Mouse (Mus musculus): ENCODE data around the gene Eif4ebp2.
"Not testable (repeated sequence)": the region's sequence is repeated elsewhere in the genome, so short reads cannot be mapped to it uniquely, and the experiment has no call there.

Eif4ebp2 gene

DNA sequence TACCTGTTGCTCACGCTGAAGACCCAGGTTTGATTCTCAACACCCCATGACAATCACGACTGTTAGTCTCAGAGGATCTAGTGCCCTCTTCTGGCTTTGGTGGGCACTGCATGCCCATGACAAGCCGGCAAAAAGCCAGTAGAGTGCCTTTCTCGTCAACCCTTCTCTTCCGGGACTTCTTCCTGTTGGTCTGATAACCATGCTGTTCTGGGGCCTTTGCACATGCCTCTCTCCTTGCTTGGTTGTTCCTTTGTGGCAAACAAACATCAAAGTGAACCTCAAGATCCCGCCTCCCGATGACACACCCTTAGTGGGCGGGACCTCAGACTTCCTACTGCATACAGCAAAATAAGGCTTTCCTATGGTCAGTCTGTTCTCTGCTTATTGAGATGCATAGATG lies 13.8 kb upstream of the Eif4ebp2 start:
- no peak for DNase-seq (ENCODE audit: low read depth, low spot score)

DNA sequence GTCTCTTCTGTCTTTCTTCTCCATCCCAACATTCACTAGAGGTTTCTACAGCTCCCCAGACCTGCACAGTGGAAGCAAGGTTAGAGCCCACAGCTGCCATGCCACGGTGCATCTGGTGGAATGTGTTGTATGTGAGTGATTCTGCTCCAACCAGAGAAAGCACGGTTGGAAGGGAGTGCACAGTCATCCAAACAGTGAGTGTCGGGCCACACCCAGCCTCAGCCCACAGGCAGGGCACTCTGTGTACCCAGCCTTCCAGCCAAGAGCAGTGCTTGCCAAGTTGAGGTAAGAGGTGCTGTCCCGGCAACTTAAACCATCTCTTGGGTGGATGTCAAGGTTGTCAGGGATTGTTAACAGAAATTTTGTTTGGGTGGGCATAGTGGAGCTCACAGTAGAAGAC lies 12.5 kb upstream of the Eif4ebp2 start:
- no peak for DNase-seq (ENCODE audit: low read depth, low spot score)

DNA sequence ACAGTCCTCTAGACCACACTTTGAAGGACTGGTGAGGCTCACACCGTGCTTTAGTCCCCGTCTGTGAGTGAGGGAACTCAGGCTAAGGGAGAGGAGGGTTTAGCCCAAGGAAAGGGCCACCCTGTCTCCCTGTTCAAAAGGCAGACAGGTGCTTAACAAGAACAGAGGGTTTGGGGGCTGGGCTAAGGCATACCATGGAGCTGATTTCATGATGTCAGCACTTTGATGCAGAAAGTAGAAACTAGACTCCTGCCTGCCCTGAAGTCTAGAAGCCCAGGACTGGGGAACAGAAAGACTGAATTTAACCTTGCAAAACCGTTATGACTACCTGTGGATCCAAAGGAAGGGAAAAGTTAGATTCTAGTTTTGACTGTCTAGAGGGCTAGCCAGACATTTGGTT lies 4.7 kb upstream of the Eif4ebp2 start:
- no peak for DNase-seq (ENCODE audit: low read depth, low spot score)

DNA sequence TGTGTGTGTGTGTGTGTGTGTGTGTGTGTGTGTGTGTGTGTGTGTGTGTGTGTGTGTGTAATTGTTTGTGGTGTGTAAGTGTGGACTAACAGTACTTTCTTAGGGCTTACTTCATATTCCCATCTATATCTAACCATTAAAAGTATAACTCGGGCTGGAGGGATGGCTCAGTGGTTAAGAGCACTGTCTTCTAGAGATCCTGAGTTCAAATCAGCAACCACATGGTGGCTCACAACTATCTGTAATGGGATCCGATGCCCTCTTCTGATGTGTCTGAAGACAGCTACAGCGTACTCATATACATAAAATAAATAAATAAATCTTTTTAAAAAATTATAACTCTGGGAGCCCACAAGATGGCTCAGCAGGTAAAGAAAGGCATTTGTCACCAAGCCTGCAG lies 710 bp upstream of the Eif4ebp2 start:
- DNase-seq (ENCODE audit: low read depth, low spot score): not testable (repeated sequence)

DNA sequence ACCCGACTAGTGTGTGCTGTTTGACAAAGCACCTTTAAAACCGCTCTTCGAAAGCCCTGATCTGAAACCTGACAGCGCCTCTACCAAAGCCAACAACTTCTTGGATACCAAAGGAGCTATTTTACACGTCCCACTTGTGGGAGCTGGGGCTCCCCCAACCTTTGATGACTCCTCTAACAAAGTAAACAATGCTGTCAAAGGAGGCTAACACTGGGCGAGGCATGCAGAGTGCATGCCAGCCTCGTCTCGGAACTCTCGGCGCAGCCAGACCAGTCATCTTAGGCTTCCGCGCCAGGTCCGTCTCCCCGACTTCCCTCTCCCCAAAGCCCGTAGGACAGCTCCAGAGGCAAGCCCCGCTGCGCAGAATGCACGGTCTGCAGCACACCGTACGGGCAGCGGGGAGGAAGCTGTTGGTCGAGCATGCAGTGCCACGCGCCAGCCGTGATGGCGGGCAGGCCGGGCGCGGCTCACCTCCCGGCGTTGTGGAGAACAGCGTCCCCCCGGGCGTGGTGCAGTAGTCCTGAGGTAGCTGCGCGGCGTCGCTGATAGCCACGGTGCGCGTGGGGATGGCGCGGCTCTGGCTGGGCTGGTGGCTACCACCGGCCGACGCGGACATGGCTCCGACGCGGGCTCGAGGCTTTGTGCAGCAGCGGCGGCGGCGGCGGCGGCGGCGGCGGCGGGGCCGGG lies 387 bp downstream of the Eif4ebp2 start:
- no peak for DNase-seq (ENCODE audit: low read depth, low spot score)

DNA sequence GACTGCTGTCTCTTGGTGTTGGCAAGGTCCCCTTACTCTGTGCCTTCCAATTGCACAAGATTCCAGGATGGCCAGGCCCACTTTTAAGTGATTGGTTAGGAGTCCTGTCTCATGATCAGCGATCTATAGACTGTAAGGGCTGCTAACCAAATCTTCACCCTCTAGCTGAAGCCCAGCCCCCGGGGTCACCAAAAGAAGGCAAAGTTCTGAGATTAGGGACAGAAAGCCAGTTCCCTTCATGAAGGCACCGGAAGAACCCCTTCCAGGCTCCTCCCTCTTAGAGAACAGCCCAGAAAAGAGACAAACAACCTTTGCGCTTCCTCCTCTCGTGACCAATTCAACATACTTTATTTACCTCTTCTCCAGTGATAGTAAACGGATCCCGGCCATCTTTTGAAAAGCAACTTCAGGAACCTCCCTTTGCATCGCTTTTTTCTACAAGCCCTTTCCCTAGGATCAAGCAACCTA lies 964 bp downstream of the Eif4ebp2 start:
- no peak for DNase-seq (ENCODE audit: low read depth, low spot score)

DNA sequence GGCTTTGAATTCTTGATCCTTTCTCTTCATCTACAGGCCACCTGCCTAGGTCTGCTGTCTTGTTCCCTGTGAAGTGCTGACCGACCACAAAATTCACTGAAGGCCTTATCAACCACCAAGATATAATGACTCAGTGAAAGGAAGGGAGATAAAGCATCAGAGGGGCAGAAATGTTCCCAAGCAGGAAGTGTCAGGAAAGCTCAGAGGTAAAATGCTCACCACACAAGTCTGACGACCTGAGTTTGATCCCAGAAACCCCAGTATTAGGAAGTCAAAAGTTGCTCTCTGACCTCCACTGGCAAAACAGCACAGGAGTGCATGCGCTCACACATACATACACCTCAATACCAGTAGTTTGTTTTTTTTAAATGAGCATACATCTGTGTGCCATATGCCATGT lies 3.6 kb downstream of the Eif4ebp2 start:
- no peak for DNase-seq (ENCODE audit: low read depth, low spot score)

DNA sequence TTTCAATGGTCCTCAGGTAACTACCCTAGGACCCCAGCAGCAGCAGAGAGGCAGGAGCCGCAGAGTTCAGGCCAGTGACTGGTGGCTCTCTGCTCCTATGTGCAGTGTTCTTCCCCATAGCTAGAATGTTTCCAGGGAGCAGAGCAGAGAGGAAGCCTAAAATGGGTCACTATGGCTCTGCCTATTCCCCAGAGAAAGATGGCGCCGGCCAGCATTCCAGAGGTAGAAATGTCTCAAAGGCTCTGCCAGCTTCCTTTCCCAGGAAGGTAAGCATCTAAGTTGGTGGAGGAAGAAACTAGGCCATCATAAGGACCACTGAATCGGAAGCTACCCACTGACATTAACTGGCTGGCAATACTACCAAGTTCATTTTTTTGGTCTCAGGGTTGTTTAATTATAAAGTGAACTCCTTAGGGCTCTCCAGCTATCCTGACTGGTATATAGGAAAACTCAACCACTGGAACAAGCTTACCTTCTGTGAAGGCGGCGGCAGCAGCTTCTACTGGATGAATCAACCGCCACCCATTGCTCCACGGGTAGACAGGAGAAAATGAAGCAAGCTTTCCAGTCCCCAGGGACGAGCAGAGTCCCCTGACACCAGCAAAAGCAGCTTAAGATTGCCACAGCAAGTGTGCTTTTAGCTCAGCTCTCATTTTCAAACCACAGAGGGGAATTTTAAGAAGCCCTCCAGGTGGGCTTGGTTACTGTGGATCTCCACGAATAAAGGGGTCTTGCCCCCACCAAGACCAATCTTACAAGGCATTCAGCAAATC lies 4.7 kb downstream of the Eif4ebp2 start:
- no peak for DNase-seq (ENCODE audit: low read depth, low spot score)

DNA sequence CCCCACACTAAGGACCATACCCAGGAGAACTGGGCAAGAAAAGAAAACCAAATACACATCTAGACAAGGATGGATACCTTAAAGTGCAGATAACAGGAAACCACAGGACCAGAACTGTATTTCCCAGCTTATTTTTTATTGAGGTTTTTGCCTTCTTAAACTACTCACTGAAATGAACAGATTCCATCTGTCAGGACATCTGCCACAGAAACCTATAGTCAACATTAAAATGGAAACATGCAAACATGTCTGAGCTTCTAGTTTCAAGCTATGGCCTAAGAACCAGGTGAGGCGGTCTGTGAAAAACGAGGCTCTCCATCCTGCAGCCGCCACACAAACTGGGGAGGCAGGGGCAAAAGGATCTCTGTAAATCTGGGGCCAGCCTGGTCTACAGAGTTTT lies 7.4 kb downstream of the Eif4ebp2 start:
- no peak for DNase-seq (ENCODE audit: low read depth, low spot score)

DNA sequence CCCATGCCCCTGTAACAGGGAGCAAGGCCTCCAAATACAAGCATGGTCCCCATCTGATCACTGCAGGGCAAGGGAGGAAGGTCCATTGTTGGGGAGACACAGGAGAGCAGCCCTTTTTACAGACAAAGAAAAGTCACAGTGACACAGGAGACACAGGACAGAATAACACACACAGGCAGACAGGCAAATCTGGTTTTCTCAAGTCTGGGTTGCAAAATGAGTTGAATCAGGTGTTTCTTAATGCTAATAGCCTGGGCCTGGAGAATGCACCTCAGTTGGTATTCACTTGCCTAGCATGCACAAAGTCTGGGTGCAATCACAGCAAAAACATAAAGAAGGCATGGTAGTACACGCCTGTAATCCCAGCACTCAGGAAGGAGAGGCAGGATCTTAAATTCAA lies 8.6 kb downstream of the Eif4ebp2 start:
- no peak for DNase-seq (ENCODE audit: low read depth, low spot score)

DNA sequence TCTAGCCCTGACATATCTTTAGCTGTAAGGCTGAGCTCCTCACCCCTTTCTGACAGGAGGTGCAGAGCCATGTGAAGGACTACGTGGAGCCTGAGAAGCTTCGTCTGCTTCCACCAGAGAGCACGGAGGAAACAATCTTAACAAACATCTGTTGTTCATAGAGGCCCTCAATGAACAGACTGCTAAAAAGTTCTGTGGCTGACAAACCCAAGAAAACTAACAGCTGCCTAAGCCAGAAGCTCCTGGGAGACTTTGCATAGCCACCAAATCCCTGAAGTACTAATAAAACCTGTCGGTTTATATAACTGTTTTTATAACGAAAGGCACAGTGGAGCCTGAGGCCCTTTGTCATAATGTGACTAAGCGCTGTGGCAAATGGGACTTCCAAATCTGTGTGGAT lies 9.0 kb downstream of the Eif4ebp2 start:
- DNase-seq (ENCODE audit: low read depth, low spot score): no peak

DNA sequence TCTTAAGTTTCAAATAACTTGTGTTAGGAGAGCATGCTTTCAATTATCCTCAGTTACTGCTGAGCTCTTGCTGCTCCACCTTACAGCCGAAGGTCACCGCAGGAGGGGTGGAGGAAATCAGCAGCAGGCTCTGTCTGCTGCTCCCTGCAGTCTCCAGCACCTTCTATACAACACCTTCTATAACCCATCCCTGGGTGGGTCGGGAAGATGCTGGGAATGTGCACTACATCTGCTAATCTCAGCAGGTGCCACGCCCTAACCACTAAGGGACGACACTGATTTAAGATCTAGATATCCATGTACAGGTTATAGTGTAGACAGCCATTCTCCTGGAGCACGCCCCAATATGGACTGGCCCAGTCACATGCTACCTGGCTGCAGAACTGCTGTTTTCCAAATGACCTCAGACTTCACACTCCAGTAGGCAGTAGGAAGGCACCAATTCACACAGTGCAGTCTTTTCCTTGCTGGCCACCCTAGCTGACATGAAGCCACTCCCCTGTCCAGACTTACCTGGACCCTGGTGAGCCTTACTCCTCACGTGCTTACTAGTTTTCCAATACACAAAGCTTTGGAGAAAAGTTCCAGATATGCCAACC lies 12.2 kb downstream of the Eif4ebp2 start:
- no peak for DNase-seq (ENCODE audit: low read depth, low spot score)

DNA sequence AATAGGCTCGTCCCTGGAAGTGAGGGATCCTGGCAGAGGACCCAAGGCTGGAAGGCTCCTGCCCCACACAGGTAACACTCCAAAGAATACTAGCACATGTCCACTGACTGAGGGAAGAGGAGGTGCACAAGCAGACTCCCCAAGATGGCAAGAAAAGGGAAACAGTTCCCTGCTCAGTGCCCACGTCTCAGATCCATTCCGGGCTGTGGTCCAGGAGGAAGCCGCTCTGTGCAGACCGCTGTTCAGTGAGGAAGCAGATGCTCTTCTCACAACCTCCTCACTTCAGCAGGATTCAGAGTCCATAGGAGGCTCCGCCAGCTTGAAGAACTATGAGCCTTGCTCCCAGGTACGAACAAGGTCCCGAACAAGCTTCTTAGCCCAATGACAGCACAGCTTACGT lies 21.1 kb downstream of the Eif4ebp2 start:
- no peak for DNase-seq (ENCODE audit: low read depth, low spot score)

DNA sequence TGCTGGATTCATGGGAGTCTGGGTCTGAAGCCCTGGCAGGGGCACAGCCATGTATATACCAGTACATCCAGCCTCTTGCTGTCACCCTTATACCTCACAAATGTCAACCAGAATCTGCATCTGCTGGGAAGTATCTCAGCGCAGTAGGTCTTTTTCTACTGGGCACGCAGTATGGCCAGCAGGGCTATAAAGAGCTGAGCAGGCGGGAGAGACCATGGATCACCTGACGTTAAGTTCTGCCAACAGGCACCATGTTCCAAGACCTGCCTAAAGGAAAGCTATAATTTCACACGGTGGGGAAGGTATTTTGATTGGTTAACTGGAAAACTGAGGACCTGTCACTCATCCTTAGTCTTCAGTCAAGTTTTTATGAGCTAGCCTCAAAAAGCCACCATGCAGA lies 23.4 kb downstream of the Eif4ebp2 start:
- DNase-seq (ENCODE audit: low read depth, low spot score): no peak

DNA sequence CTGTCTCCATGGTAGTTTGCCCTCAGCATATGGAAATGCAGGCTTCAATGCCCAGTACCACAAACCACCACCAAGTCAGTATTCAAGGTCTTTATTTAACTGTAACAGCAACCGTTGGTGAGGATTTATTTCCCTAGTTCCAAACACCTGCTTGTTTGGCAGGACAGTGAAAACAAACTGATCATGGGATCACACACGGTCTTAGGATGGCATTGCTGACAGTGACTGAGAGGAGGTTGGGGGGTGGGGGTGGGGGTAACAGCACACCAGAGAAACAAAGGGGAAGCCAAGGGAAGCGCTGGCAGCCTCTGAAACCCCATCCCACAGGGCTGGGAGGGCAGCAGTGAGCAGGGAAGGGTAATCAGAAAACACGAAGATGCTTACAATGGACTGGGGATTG lies 24.0 kb downstream of the Eif4ebp2 start:
- DNase-seq (ENCODE audit: low read depth, low spot score): no peak

DNA sequence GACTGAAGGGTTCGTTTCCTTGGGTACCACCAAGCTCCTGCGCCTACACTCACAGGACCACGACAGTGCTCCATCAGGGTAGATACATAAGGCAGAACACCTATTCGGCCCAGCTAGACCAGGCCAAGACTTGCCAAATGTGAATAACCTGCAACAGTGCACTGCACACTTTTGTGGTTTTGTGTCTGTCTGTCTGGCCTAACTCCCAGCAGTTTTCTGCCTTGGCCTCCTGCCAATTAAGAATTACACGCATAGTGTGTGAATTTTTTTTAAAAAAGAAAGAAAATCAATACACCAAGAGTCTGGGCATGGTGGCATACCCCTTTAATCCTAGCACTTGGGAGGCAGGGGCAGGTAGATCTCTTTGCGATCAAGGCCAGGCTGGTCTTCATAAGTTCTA lies 24.5 kb downstream of the Eif4ebp2 start:
- no peak for DNase-seq (ENCODE audit: low read depth, low spot score)

DNA sequence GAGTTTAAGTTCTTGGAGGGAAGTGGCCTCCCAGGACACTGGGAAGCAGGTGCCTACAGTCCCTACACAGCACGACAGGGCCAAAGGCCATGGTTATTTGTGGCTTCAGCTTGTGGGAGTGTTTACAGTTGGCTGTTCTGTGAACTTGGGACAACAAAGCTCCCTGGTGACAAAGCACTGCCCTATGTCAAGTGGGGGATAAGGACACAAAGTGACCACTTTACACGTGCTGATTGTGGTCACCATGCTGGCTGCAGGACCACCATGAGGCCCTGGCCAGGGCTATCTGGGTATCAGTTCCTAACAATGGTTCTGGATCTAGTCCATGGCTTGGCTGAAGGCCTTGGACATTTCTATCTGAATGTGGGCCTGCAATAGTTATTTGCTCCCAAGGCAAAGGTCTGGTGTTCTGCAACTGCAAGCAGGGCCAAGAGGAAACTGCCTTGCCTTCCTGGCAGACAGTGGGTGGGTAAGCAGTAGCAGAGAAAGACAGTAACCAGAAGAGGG lies 26.2 kb downstream of the Eif4ebp2 start:
- no peak for DNase-seq (ENCODE audit: low read depth, low spot score)

DNA sequence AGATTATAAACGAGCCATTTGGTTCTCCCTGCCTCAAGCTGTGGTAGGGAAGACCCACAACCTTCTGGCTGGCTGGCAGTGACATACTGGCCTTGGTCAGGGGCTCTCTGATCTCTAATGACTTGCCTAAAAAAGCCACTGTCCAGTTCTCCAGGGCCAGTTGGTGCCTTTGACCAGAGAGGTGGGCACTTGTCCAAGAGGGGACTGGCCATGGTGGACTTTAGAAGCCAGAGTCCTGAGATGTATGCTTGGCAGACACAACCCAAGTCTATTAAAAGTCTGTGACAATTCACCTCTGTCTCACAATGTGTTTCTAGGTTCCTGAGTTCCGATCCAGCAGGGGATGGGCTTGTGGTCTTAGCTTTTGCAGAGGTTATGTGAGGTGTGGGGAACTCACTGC lies 27.4 kb downstream of the Eif4ebp2 start:
- DNase-seq (ENCODE audit: low read depth, low spot score): no peak

DNA sequence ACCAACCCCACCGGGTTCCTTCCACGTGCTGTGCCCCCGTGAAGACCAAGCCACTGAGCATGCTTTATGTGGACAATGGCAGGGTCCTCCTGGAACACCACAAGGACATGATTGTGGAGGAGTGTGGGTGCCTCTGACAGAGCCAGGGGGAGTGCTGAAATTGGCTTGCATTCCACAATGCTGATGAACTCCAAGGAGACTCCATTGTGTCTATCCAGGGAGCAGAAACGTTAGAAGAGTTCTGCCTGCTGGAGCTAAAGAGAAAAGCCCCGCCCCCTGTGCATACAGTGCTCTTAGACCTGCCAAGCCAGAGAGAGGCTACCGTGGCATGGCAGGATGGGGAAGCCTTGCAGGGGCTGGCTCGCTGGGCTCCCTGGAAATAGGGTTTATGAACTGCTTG lies 28.0 kb downstream of the Eif4ebp2 start:
- DNase-seq (ENCODE audit: low read depth, low spot score): no peak

DNA sequence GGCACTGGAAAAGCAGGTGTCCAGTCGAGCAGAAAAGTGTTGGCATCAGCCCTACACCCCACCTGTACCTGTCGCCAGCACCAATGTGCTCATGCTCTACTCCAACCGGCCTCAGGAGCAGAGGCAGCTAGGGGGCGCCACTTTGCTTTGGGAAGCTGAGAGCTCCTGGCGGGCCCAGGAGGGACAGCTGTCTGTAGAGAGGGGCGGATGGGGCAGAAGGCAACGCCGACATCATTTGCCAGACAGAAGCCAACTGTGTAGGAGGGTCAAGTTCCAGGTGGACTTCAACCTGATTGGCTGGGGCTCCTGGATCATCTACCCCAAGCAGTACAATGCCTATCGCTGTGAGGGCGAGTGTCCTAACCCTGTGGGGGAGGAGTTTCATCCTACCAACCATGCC lies 29.2 kb downstream of the Eif4ebp2 start:
- no peak for DNase-seq (ENCODE audit: low read depth, low spot score)

DNA sequence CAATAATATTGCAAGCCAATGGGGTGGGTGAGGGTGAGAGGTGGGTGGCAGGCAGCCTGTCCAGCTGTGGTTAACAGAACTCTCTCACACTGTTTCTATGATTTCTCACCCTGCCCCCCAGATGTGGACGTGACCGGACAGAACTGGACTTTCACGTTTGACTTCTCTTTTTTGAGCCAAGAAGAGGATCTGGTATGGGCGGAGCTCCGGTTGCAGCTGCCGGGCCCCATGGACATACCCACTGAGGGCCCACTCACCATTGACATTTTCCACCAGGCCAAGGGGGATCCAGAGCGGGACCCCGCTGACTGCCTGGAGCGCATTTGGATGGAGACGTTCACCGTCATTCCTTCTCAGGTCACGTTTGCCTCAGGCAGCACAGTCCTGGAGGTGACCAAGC lies 29.6 kb downstream of the Eif4ebp2 start:
- DNase-seq (ENCODE audit: low read depth, low spot score): no peak

DNA sequence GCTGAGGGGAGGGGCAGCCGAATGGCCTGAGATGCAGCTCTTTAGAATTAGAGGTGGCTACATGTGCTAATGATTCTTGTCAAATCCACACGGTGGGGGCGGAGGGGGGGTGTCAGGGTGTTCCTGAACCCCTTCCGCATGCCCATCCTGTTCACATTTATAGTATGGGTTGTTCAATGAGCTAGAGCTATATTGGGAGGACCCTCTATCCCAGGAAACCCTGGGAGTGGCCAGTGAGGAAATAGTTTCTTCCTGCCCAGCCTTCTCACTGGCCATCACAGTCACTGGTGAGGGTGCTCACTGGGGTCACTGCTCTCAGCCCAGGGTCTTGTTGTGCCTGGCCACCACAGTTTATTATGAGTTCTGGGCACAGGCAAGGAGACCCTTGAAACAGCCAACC lies 32.5 kb downstream of the Eif4ebp2 start:
- no peak for DNase-seq (ENCODE audit: low read depth, low spot score)

DNA sequence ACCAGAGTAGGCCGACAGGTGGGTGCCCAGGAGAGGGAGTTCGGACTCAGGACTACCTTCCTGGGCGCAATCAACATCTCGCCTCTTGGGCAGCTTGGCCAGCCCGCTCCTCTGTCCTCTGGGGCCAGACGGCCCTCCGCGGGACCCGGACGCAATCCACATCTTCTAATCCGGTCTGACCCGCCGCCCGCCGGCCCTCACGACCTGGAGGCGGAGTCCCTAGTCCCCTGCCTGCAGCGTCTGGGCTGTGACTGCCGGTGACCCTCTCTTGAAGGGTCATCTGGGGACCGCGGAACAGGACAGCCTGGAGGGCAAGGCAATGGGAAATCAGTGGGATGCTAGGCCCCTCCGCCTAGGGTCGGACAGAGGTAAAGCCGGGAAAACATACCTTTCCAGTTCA lies 33.3 kb downstream of the Eif4ebp2 start:
- no peak for DNase-seq (ENCODE audit: low read depth, low spot score)
